Mouse (Mus musculus) neural tube, embryonic 13.5 days (tissue): ENCODE data around the gene Dazap1. TPM values are rescaled to one million over a fixed set of nuclear protein-coding genes. Genes with fewer than 3 reads are reported as not detected.
A peak's percentile ranks its signal among the peaks of the same experiment; 100 is the strongest.
"Not testable (repeated sequence)": the region's sequence is repeated elsewhere in the genome, so short reads cannot be mapped to it uniquely, and the experiment has no call there.

Source experiments
- ATAC-seq: fragments of 200-750 bp; cut with Nextera tagmentation; 2 replicates; pipeline ENCODE4 v1.8.0; 2017; ENCODE audit warnings: low read depth, mild to moderate bottlenecking, moderate TSS enrichment, moderate library complexity
- H3K27ac ChIP-seq: fragments of 300-500 bp; sonication (generic); replicated peaks from 2 replicates; pipeline ENCODE4 v1.5.1; 2015; ENCODE audit warnings: moderate library complexity, mild to moderate bottlenecking, inconsistent platforms
- H3K27me3 ChIP-seq: fragments of 300-500 bp; sonication (generic); 2 replicates; pipeline ENCODE4 v1.6.1; 2015; ENCODE audit warnings: mild to moderate bottlenecking, inconsistent platforms
- H3K36me3 ChIP-seq: fragments of 300-500 bp; sonication (generic); 2 replicates; pipeline ENCODE4 v1.6.1; 2015; ENCODE audit warnings: mild to moderate bottlenecking, inconsistent platforms
- H3K4me1 ChIP-seq: fragments of 300-500 bp; sonication (generic); replicated peaks from 2 replicates; pipeline ENCODE4 v1.6.1; 2015; ENCODE audit warnings: inconsistent platforms
- H3K4me2 ChIP-seq: fragments of 300-500 bp; sonication (generic); 2 replicates; pipeline ENCODE4 v1.6.1; 2015; ENCODE audit warnings: inconsistent platforms, mild to moderate bottlenecking, moderate library complexity
- H3K4me3 ChIP-seq: fragments of 300-500 bp; sonication (generic); 2 replicates; pipeline ENCODE4 v1.5.1; 2015; ENCODE audit warnings: mild to moderate bottlenecking, inconsistent platforms
- H3K9ac ChIP-seq: fragments of 300-500 bp; sonication (generic); 2 replicates; pipeline ENCODE4 v1.6.1; 2015; ENCODE audit warnings: moderate library complexity, mild to moderate bottlenecking, inconsistent platforms
- H3K9me3 ChIP-seq: fragments of 300-500 bp; sonication (generic); 2 replicates; pipeline ENCODE4 v1.6.1; 2016; ENCODE audit warnings: inconsistent platforms
- WGBS: fragments of 180-500 bp; shearing (Covaris S2); methylation state at CpG from one replicate; pipeline ENCODE4 v1.1.7; 2015; 5-methylcytosine and 5-hydroxymethylcytosine counted together
- polyA plus RNA-seq: library from polyadenylated mRNA; unstranded; fragments of >200 nt; fragmentation: Nextera tagmentation; extraction: Ambion mirVana; gene quantifications from 2 replicates; pipeline ENCODE4 v1.2.1, GENCODE M21; 2015

The Dazap1 gene
- polyA plus RNA-seq = 59.8 and 66.5 TPM in 2 replicates

DNA sequence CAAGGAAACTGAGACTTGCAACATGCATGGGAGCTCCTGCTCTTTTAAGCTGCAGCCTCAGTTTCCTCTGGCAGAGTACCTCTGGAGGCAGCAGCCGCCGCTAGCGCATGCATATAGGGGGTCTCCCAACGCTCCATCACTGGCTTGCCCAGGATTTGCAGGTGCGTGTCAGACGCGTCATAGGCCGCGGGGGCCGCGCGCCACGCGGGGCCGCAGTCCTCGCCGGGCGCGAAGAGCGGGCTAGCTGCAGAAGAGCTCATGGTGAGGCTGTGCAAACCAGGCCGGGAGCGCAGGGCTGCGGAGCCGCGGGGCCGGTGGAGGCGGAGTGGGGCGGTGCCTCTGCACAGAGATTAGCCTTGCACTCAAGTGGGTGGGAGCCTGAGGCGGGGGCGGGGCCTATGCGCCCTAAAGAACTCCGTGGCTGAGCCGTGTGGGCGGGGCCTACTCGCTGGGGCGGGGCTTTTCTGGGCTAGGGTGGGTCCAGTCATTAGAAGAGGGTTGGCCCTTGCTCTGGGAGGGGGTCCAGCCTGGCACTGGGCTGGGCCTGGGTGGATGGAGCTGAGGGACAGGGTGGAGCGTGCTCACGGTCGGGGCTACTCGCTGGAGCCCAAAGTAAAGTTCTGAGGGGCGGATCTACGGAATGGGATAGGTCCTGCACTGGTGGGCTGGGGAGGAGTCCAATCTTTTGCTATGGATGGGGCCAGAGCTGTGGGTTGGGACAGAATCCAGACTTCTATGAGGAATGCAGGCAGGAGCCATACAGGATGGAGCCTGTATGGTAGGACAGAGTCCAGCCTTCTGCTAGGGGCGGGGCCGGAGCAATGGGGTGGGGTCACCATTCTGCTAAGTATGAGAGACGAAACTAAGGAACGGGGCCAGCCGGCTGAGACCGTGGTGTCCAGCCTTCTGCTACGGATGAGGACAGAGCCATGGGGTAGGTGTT, at the start of gene Dazap1, which contains the start of gene Gamt:
Gene Dazap1, plus strand, starts transcription at position 845 of the 943 bp plus-strand sequence.
Gene Gamt, minus strand, starts transcription at position 371 of the 943 bp plus-strand sequence.
- ATAC-seq = peak; percentile 81
- H3K9ac ChIP-seq = peak within 1 kb of the TSS; percentile 71
- H3K27me3 ChIP-seq = no peaks in the 10 kb centered on the region
- H3K9me3 ChIP-seq = no peaks in the 10 kb centered on the region
- peaks cover 55% of the 10 kb centered on the region for H3K4me1 ChIP-seq
- H3K36me3 ChIP-seq = peaks cover 32% of the 10 kb centered on the region
- peak within 1 kb of the TSS; percentile 82 for H3K4me2 ChIP-seq
- H3K27ac ChIP-seq = peak within 1 kb of the TSS; percentile 91
- peak within 1 kb of the TSS; percentile 48 for H3K4me3 ChIP-seq
- WGBS = under 1% methylated on average over 49 of the region's 49 CpGs

DNA sequence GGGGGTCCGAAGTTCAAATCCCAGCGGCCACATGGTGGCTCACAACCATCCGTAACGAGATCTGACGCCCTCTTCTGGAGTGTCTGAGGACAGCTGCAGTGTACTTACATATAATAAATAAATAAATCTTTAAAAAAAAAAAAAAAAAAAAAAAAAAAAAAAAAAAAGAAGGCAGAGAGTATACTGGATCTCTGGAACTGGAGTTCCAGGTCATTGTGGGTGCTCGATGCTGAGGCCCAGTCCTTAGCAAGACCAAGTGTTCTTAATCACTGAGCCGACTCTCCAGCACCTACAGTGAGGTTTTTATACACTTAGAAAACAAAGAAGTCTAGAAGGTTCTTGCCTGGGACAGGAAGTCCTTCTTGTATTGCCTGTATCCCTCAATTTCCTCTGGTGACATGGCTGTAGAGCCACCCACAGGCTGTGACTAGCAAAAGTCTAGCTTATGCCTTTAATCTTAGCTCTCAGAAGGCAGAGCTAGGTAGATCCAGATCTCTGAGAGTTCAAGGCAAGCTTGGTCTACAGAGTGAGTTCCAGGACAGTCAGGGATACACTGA, 49.7 kb upstream of the Dazap1 start:
- WGBS = 72% methylated on average over 7 of the region's 7 CpGs
- not testable (repeated sequence) for H3K4me2 ChIP-seq, H3K9ac ChIP-seq, H3K36me3 ChIP-seq, H3K9me3 ChIP-seq, ATAC-seq, H3K4me3 ChIP-seq, H3K27me3 ChIP-seq, H3K27ac ChIP-seq
- peaks cover 36% of the 10 kb centered on the region for H3K4me1 ChIP-seq

DNA sequence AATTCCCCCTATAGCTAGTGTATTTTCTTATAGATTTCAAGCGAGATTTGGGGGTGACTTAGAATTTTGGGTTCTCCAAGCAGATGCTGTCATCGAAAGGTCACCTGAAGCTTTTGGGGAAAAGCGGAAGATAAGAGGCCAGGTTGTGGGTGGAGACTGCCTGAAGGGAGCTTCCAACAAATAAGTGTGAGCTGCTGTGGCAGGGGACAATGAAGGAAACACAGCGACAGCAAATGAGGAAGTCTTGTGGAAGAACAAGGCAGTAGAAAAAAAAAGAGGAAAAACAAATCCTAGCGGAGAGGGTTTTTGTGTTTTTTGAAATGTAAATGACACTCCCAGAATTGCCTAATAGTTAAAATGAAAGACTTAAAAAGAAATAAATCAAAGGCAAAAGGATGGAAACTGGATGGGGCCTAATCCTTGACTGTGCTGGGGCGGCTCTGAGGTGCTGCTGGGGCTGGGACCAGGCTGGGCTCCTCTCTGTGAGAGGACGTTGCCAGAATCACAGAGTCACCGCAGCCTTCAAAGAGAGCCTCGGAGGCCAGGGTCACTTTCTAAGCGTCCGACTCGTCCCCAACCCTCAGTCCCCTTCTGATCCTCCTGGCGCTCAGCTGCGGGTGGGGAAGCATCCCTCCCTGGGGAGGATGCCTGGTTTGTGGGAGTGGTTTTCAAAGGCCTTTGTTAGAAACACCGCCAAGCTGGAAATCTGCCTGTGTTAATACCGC, 46.1 kb upstream of the Dazap1 start:
- Histone ChIP-seq H3K36me3 (no peaks in the 10 kb centered on the region), H3K4me3 (no peak overlapping the region), H3K9me3 (no peaks in the 10 kb centered on the region), H3K4me2 (no peak overlapping the region), H3K27me3 (no peaks in the 10 kb centered on the region), H3K9ac (peak overlapping the region; percentile 35; the same call in 1 of the 2 replicates), H3K4me1 (peaks cover 14% of the 10 kb centered on the region), H3K27ac (no peak overlapping the region; the same call in 1 of the 2 replicates)
- WGBS = 14% methylated on average over 16 of the region's 16 CpGs
- ATAC-seq = no peak

- no peaks in the 10 kb centered on the region for H3K9me3 ChIP-seq
- H3K4me1 ChIP-seq = peaks cover 7% of the 10 kb centered on the region; the same call in 1 of the 2 replicates
- H3K27me3 ChIP-seq = no peaks in the 10 kb centered on the region
- 29% methylated on average over 6 of the region's 9 CpGs for whole genome bisulfite sequencing
- no peak overlapping the region for H3K4me2 ChIP-seq
- ATAC-seq = no peak
- no peak overlapping the region for H3K9ac ChIP-seq
- H3K27ac ChIP-seq = no peak overlapping the region
- H3K36me3 ChIP-seq = no peaks in the 10 kb centered on the region
- no peak overlapping the region for H3K4me3 ChIP-seq
Measured at GRCm38 (mm10) chr10:80220676-80221075, 40.6 kb upstream of the Dazap1 start.

- not testable (repeated sequence) for H3K9me3 ChIP-seq, ATAC-seq, H3K27ac ChIP-seq, H3K4me2 ChIP-seq, H3K9ac ChIP-seq, H3K36me3 ChIP-seq, H3K4me3 ChIP-seq, H3K27me3 ChIP-seq
- peaks cover 22% of the 10 kb centered on the region for H3K4me1 ChIP-seq
- 82% methylated on average over 2 of the region's 2 CpGs for WGBS
Measured at GRCm38 (mm10) chr10:80223137-80223536, 38.1 kb upstream of the Dazap1 start.

GRCm38 (mm10) chr10:80226071-80226415, 35.2 kb upstream of the Dazap1 start:
- ATAC-seq = no peak

GRCm38 (mm10) chr10:80226416-80227165, 34.7 kb upstream of the Dazap1 start, which contains the start of gene Mum1:
TSS of gene Mum1 (plus strand) at chr10:80226434.
- Histone ChIP-seq H3K4me2 (peak within 1 kb of the TSS; percentile 94), H3K4me1 (peaks cover 48% of the 10 kb centered on the region), H3K9me3 (no peaks in the 10 kb centered on the region), H3K4me3 (peak within 1 kb of the TSS; percentile 83), H3K27me3 (no peaks in the 10 kb centered on the region), H3K9ac (peak within 1 kb of the TSS; percentile 97), H3K27ac (peak within 1 kb of the TSS; percentile 96), H3K36me3 (peaks cover 17% of the 10 kb centered on the region)
- ATAC-seq = peak; percentile 97
- WGBS = under 1% methylated on average over 65 of the region's 75 CpGs

More at GRCm38 (mm10) chr10:80226071-80226415, 35.2 kb upstream of the Dazap1 start:
- Histone ChIP-seq H3K4me3 (peak overlapping the region; percentile 83), H3K9me3 (no peaks in the 10 kb centered on the region), H3K27ac (peak overlapping the region; percentile 96), H3K27me3 (no peaks in the 10 kb centered on the region), H3K4me1 (peaks cover 48% of the 10 kb centered on the region), H3K36me3 (peaks cover 14% of the 10 kb centered on the region), H3K9ac (peak overlapping the region; percentile 60), H3K4me2 (peak overlapping the region; percentile 94)
- under 1% methylated on average over 14 of the region's 14 CpGs for WGBS

DNA sequence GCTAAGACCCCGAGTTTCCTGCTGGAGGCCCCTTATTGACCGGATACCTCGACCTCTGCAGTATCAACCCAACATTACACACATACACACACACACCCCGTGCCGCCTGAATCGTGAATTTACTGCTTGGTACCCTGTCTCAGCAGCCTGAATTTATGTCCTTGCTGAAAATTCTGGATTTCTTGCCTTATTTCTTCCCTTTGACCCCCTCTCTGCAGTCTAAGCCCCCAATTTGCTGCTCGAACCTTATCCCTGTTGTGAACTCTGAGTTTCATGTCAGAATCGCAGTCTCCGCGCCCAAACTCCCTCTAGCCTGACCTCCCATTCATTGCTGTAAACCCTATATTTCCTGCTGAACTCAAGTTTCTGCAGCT, 34.1 kb upstream of the Dazap1 start:
- 5% methylated on average over 10 of the region's 10 CpGs for WGBS
- peaks cover 49% of the 10 kb centered on the region for H3K4me1 ChIP-seq
- peak overlapping the region; percentile 97 for H3K9ac ChIP-seq
- peak overlapping the region; percentile 83 for H3K4me3 ChIP-seq
- H3K27ac ChIP-seq = peak overlapping the region; percentile 96
- H3K9me3 ChIP-seq = no peaks in the 10 kb centered on the region
- H3K4me2 ChIP-seq = peak overlapping the region; percentile 94
- peaks cover 23% of the 10 kb centered on the region for H3K36me3 ChIP-seq
- H3K27me3 ChIP-seq = no peaks in the 10 kb centered on the region
- ATAC-seq = peak; percentile 25

DNA sequence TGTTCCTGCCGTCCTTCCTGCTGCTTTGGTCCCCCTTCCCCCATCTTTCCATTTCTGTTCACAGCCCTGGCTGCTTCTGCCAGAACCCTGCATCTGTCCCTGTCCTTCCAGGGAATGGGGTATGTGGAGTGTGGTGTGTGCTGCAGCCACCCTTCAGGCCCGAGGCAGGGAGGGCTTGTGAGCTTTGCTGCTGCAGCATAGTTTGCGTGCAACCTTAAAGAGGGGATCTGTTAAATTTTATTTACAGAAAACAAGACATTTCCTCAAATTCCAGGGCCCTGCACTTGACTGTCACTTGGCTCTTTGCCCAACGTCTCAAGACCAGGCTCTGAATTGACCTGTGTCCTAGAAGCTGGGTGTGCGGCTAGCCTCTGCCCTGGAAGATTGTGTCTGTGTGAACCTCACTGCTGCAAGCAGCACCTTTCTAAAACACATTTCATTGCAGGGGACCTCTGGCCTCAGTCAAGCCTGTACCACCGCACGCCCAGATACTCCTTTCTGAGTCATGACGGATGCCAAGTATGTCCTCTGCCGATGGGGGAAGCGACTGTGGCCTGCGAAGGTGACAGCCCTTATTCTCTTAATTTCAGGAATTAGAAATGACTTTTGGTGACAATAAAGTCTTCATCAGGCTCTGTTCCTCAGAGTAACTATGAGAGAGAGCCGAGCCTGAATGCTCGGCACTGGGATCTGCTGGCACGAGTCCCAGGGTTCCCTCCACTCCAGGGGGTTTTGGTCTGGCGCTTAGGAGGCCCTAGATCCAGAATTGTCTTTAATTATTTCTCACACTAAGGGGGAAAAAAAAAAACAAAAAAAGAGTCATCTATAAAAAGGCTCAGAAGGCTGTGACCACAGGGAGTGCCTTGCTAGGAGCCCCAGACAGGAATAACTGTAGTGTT, 33.2 kb upstream of the Dazap1 start:
- peaks cover 33% of the 10 kb centered on the region for H3K36me3 ChIP-seq
- peak overlapping the region; percentile 94 for H3K4me2 ChIP-seq
- no peak for ATAC-seq
- peak overlapping the region; percentile 96 for H3K27ac ChIP-seq
- no peaks in the 10 kb centered on the region for H3K27me3 ChIP-seq
- H3K9ac ChIP-seq = peak overlapping the region; percentile 97
- H3K9me3 ChIP-seq = no peaks in the 10 kb centered on the region
- peak overlapping the region; percentile 83 for H3K4me3 ChIP-seq
- H3K4me1 ChIP-seq = peaks cover 59% of the 10 kb centered on the region
- WGBS = 45% methylated on average over 15 of the region's 15 CpGs

DNA sequence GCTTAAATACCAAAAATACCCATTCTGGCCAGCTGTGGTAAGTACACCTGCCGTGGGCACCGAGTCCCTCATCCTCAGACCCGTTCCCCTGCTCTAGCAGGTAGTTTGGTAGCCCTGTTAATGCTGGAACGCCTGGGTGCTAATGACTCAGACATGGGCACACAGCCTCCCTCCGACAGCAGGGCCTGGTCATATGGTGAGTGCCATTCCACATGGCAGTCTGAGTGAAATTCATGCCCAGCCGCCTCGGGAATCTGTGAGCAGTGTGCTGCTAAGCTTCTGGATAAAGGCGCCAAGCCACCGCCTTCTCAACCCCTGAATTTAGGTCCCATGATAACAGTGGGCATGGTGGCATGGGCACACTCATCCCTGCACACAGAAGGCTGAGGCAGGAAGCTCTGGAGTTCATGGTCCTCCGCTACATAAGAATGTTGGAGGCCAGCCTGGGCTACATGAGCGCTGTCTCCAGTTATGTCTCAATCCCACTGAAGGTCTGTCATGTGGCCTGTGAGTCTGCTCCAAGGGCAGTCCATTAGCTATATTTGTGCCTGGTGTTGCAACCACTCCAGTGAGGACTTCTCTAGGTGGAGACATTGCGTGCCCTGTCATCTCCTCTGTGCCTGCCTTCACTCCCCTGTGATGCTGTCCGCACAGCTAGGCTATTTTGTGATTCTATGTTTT, 25.0 kb upstream of the Dazap1 start:
- Histone ChIP-seq H3K4me1 (peaks cover 15% of the 10 kb centered on the region), H3K4me2 (no peak overlapping the region)
- 95% methylated on average over 13 of the region's 13 CpGs for WGBS

More for the DNA sequence above, 25.0 kb upstream of the Dazap1 start:
- H3K36me3 ChIP-seq = peaks cover 100% of the 10 kb centered on the region
- H3K4me3 ChIP-seq = no peak overlapping the region
- no peak overlapping the region for H3K27ac ChIP-seq
- H3K9me3 ChIP-seq = no peaks in the 10 kb centered on the region
- ATAC-seq = no peak
- H3K9ac ChIP-seq = no peak overlapping the region
- H3K27me3 ChIP-seq = no peaks in the 10 kb centered on the region
